Mouse (Mus musculus) ES-E14 (cell line): ENCODE data around the gene Pias4.

Experiments used
- HCFC1 ChIP-seq: IDR thresholded peaks from 2 replicates; pipeline ENCODE4 v1.6.1; 2012; ENCODE audit warnings: low read length, inconsistent platforms, borderline replicate concordance; ENCODE audit not compliant: insufficient read depth
- MAFK ChIP-seq: IDR thresholded peaks from 2 replicates; pipeline ENCODE4 v1.6.1; 2014; ENCODE audit warnings: mild to moderate bottlenecking, low read depth, low read length, inconsistent platforms; ENCODE audit not compliant: insufficient read depth
- ZC3H11A ChIP-seq: IDR thresholded peaks from 2 replicates; pipeline ENCODE4 v1.6.1; 2012; ENCODE audit warnings: low read depth, mild to moderate bottlenecking, inconsistent platforms, low read length, borderline replicate concordance
- ZNF384 ChIP-seq: IDR thresholded peaks from 2 replicates; pipeline ENCODE4 v1.6.1; 2012; ENCODE audit warnings: low read depth, low read length, inconsistent platforms

GRCm38 (mm10) chr10:81138131-81138782, 29.5 kb downstream of the Pias4 start:
- TF ChIP-seq HCFC1 (no peak), ZC3H11A (no peak), MAFK (no peak), ZNF384 (no peak)
